Mouse (Mus musculus) olfactory bulb, adult 2 months (tissue): ENCODE data around the gene Tas1r3.
A peak's percentile ranks its signal among the peaks of the same experiment; 100 is the strongest.

ENCODE experiments used
- CTCF ChIP-seq: fragments of 200-500 bp; IDR thresholded peaks from 2 replicates; pipeline ENCODE4 v1.5.1; 2012; ENCODE audit warnings: low read depth, mild to moderate bottlenecking, low read length, moderate library complexity; ENCODE audit not compliant: insufficient read depth
- POLR2A ChIP-seq: fragments of 200-500 bp; IDR thresholded peaks from 2 replicates; pipeline ENCODE4 v1.6.1; 2012; ENCODE audit warnings: mild to moderate bottlenecking, low read depth, low read length, moderate library complexity; ENCODE audit not compliant: insufficient read depth

DNA sequence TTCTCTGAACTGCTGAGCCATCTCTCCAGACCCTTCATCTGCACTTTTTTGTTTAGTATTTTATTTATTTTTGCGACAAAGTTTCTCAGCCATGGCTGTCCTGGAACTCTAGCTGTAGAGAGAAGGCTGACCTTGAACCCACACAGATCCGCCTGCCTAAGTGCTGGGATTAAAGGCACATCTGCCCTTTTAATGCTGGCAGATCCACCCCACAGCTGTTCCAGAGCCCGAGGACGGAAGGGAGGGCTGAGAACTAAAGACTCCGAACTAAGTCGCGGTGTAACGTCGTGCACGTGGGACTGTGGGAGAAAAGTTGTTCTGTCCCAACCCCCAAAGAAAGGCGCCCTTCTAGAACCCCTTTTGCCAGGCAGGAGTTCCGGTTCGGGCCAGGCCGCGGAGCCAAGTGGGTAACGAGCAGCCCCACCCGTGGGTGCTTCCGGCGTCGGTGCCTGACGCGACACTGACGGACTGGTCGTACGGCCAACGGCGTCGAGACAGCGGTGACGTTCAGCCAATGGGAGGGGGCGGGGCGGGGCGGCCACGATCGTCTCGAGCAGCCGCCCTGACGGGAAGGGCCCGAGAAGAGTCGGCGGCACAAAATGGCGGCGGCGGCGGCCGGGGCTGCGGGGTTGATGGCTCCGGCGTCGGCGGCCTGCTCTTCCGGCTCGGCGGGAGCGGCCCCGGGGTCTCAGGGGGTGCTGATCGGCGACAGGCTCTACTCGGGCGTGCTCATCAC lies 51.1 kb downstream of the Tas1r3 start, which contains the start of gene Ccnl2:
- TF ChIP-seq CTCF (no peak), POLR2A (peak; percentile 72)
